Mouse (Mus musculus) spleen, postnatal 0 days (tissue): Measurements from ENCODE around the gene Zgrf1. TPM values are rescaled to one million over a fixed set of nuclear protein-coding genes. Genes with fewer than 3 reads are reported as not detected.

Source experiments
- microRNA counts: library from miRNA; unstranded; fragments of <30 nt; microRNA quantifications from one replicate; lab custom pipeline; 2015
- polyA plus RNA-seq: library from polyadenylated mRNA; unstranded; fragments of >200 nt; fragmentation: Nextera tagmentation; extraction: Ambion mirVana; gene quantifications from 2 replicates; pipeline ENCODE4 v1.2.1, GENCODE M21; 2015

Gene Zgrf1
- polyA plus RNA-seq: 6.3 and 6.9 TPM in 2 replicates

DNA sequence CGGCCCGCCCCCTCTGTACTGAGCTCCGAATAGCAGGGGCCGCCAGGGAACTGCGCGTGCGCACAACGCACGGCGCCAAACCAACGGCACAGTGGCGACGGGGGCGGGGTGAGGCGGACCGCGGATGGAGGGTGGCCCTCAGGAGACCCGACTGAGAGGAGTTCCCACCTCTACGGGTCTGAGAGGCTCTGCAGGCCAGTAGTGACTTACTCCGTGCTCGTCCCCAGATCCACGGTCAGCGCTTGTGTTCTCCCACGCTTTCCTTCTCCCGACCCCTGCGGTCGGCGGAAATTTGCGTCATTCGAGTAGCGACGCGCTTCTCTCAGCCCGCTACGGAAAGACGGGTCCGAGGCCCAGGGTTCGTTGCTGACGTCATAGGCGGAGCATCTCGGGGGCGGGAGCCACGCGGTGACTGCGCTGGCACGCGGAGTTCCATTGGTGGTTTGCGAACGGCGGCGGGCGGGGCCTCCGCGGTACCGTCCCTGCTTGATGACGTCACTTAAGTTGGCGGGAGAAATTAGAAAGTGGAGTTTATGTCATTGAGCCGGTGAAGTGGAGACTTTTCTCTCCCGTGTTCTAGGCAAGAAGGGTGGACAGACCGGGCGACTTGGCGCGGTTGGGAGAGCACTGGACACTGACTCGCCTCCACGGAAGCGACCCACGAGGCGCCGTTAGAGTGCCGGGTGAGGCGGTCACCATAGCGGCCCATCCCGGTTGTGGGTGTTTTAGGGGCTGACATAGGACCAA lies at the start of gene Zgrf1, which contains the start of gene Larp7:
Zgrf1 (plus strand) TSS at position 517 of the 747 bp plus-strand sequence.
Larp7 (minus strand) TSS at position 377 of the 747 bp plus-strand sequence.

GRCm38 (mm10) chr3:127633080-127634032 lies 80.1 kb downstream of the Zgrf1 start, which contains the start of gene Neurog2:
Neurog2 (plus strand) TSS chr3:127633135.

MicroRNA genes within 50 kb of the gene (microRNA counts, 519-probe panel; counts per million panel counts)
- microRNA mmu-miR-302a (lab: Ali Mortazavi, UCI) (88.3 counts per million), microRNA mmu-miR-302b (lab: Ali Mortazavi, UCI) (88.3 counts per million), microRNA mmu-miR-302c (lab: Ali Mortazavi, UCI) (88.3 counts per million), microRNA mmu-miR-302d (lab: Ali Mortazavi, UCI) (88.3 counts per million), microRNA mmu-miR-367 (lab: Ali Mortazavi, UCI) (88.3 counts per million)

Other genes with a start within 250 kb of the Zgrf1 start
- 8.2 and 9.0 TPM in 2 replicates for gene Ank2, start 54.1 kb upstream of the Zgrf1 start, polyA plus RNA-seq
- gene Larp7, start 140 bp upstream of the Zgrf1 start, polyA plus RNA-seq: 52.0 and 53.5 TPM in 2 replicates
- not detected in 2 replicates for gene Neurog2, start 79.6 kb downstream of the Zgrf1 start, polyA plus RNA-seq
- 0.82 and 0.86 TPM in 2 replicates for gene Alpk1, start 227.0 kb downstream of the Zgrf1 start, polyA plus RNA-seq
- gene Tifa, start 236.3 kb downstream of the Zgrf1 start, polyA plus RNA-seq: 27.7 and 31.9 TPM in 2 replicates